10 mouse cellular contexts compared by ENCODE assay signal in the genomic region with DNA sequence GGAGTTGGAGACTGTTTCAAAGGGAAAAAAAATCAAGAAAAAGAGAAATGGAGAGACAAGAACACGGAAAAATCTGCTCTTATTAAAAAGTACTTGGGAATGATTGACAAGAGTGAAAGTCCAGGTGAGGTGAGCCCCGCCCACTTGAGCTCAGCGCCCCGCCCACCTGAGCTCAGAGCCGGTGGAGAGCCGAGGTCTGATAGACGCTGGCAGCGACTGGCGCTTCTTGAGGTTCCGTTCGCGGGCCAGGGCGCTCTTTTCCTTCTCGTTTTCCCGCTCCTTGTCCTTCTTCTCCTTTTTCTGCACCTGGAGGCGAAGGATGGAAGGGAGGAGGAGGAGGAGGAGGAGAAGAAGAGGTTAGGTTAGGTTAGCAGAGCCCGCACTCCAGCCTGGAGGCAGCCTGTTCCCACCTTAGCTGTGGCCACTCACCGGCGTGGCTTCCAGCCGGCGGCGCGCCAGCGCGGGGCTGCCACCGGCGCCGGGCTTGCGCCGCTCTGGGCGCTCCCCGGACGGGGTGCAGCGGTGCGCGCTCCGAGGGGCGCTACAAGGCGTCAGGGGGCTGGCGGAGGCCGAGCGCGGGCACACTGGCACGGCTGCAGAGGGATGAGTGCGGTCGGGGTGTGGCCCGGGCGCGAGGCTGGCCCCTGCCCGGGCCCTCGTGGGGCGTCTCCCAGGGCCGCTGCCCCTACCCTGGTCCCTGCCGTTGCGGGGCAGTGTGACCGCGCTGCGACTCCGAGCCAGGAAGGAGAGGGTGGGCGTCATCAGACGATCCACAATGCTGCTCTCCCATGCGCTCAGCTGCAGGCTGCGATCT. TPM values are rescaled to one million over a fixed set of nuclear protein-coding genes. Genes with fewer than 3 reads are reported as not detected.
DNase-seq lines count a peak whose midpoint lies in the region; ATAC-seq and TF ChIP-seq lines count a peak whose summit lies in the region.
"Had no signal": no experiment of that assay in that cellular context is flagged by ENCODE, and none has a peak within 500 bp of the region (broad histone marks: within the 10 kb centered on the region; RNA-seq: fewer than 3 reads in every experiment).

No protein-coding gene starts in this region.

- peak; percentile 57; the same call in 1 of the 2 replicates for TF ChIP-seq POLR2A in lung, adult 2 months (IDR thresholded peaks at IDR 0.05; ENCODE audit: borderline replicate concordance, extremely low read depth, low read depth, low read length)

- intact Hi-C loops in left cerebral cortex, postnatal 10 days (cut with DNase I) = no loop called here

- H3K4me1 ChIP-seq in forebrain, embryonic 12.5 days = peaks cover 10% of the 10 kb centered on the region; the same call in 1 of the 2 replicates
- no peaks in the 10 kb centered on the region for H3K4me1 ChIP-seq in forebrain, postnatal 0 days (ENCODE audit: insufficient read depth)
- H3K4me1 ChIP-seq in E14TG2a.4 (replicated peaks; ENCODE audit: low read depth, low read length) = peaks cover 78% of the 10 kb centered on the region
- H3K4me1 ChIP-seq in intestine, embryonic 15.5 days (replicated peaks) = peaks cover 8% of the 10 kb centered on the region
- H3K4me1 ChIP-seq in lung, adult 2 months (ENCODE audit: control insufficient read depth, insufficient read depth, low read length) = peaks cover 18% of the 10 kb centered on the region

- DNase-seq in forebrain, postnatal 0 days = no peak
- peak; percentile 72 for DNase-seq in lung, adult 2 months
- DNase-seq in c-Kit-positive CD71-positive TER-119-positive erythroid progenitor cells, embryonic 14.5 days (ENCODE audit: low spot score) = no peak
- no peak for DNase-seq in ovary, adult 18-20 months (ENCODE audit: low spot score)
- DNase-seq in left cerebral cortex, postnatal 10 days (ENCODE audit: extremely low spot score in 1 of 2, low spot score in 2 of 2) = no peak

- WGBS in forebrain, embryonic 12.5 days = 49% methylated on average over 63 of the region's 63 CpGs
- 55% methylated on average over 62 of the region's 63 CpGs for WGBS in forebrain, postnatal 0 days
- 45% methylated on average over 53 of the region's 63 CpGs for WGBS in intestine, embryonic 15.5 days
- 62% methylated on average over 63 of the region's 63 CpGs for WGBS in lung, adult 2 months

- peaks cover 98% of the 10 kb centered on the region for H3K36me3 ChIP-seq in forebrain, embryonic 12.5 days (replicated peaks)
- peaks cover 94% of the 10 kb centered on the region for H3K36me3 ChIP-seq in forebrain, postnatal 0 days (ENCODE audit: insufficient read depth)
- H3K36me3 ChIP-seq in E14TG2a.4 (ENCODE audit: insufficient read depth, low read length) = peaks cover 73% of the 10 kb centered on the region
- peaks cover 60% of the 10 kb centered on the region for H3K36me3 ChIP-seq in intestine, embryonic 15.5 days

- no peak for TF ChIP-seq CTCF in forebrain, postnatal 0 days (IDR thresholded peaks at IDR 0.05; ENCODE audit: low read depth)
- no peak for TF ChIP-seq CTCF in E14TG2a.4 (conservative IDR thresholded peaks at IDR 0.05; ENCODE audit: low read length)
- TF ChIP-seq CTCF in lung, adult 2 months (IDR thresholded peaks at IDR 0.05; ENCODE audit: insufficient read depth, low read length) = no peak

- no peak overlapping the region for H3K9ac ChIP-seq in forebrain, embryonic 12.5 days
- H3K9ac ChIP-seq in forebrain, postnatal 0 days = no peak overlapping the region
- peak overlapping the region; percentile 13 for H3K9ac ChIP-seq in intestine, embryonic 15.5 days

- no peak overlapping the region for H3K27ac ChIP-seq in forebrain, embryonic 12.5 days
- no peak overlapping the region for H3K27ac ChIP-seq in forebrain, postnatal 0 days (ENCODE audit: low read depth, low read length)
- no peak overlapping the region for H3K27ac ChIP-seq in intestine, embryonic 15.5 days

- ATAC-seq in forebrain, embryonic 12.5 days (ENCODE audit: low FRiP score) = 0 out of 2 replicates have a peak, but pooled peaks have one; percentile 20
- ATAC-seq in forebrain, postnatal 0 days = no peak
- ATAC-seq in intestine, embryonic 15.5 days = peak; percentile 80

- no peaks in the 10 kb centered on the region for H3K9me3 ChIP-seq in forebrain, embryonic 12.5 days
- H3K9me3 ChIP-seq in forebrain, postnatal 0 days (ENCODE audit: low read length) = no peaks in the 10 kb centered on the region
- H3K9me3 ChIP-seq in E14TG2a.4 (ENCODE audit: low read length) = no peaks in the 10 kb centered on the region
- no peaks in the 10 kb centered on the region for H3K9me3 ChIP-seq in intestine, embryonic 15.5 days
- H3K9me3 ChIP-seq: megakaryocyte, embryonic 14.5 days had no signal

- H3K4me2 ChIP-seq in forebrain, embryonic 12.5 days = no peak overlapping the region
- H3K4me2 ChIP-seq in forebrain, postnatal 0 days (ENCODE audit: low read depth) = no peak overlapping the region
- peak overlapping the region; percentile 69 for H3K4me2 ChIP-seq in intestine, embryonic 15.5 days (replicated peaks)

- no peaks in the 10 kb centered on the region for H3K27me3 ChIP-seq in forebrain, embryonic 12.5 days
- H3K27me3 ChIP-seq in forebrain, postnatal 0 days (ENCODE audit: insufficient read depth, low read length) = no peaks in the 10 kb centered on the region
- peaks cover 47% of the 10 kb centered on the region for H3K27me3 ChIP-seq in E14TG2a.4 (ENCODE audit: insufficient read depth, low read length)
- H3K27me3 ChIP-seq in intestine, embryonic 15.5 days (replicated peaks) = no peaks in the 10 kb centered on the region
- H3K27me3 ChIP-seq: megakaryocyte, embryonic 14.5 days had no signal

- no peak overlapping the region for H3K4me3 ChIP-seq in forebrain, embryonic 12.5 days (replicated peaks)
- H3K4me3 ChIP-seq in forebrain, postnatal 0 days (ENCODE audit: low read depth, low read length) = no peak overlapping the region
- H3K4me3 ChIP-seq in E14TG2a.4 (replicated peaks; ENCODE audit: low read length) = peak overlapping the region; percentile 80
- H3K4me3 ChIP-seq in intestine, embryonic 15.5 days (replicated peaks) = peak overlapping the region; percentile 31
- peak overlapping the region; percentile 39 for H3K4me3 ChIP-seq in lung, adult 2 months (replicated peaks; ENCODE audit: extremely low read depth, low read depth, low read length)
- H3K4me3 ChIP-seq: megakaryocyte, embryonic 14.5 days had no signal

RNA-seq across cellular contexts. Expression of a gene that starts 19.5 kb away (rescaled TPM):
- 104 and 105 TPM in 2 replicates for polyA plus RNA-seq in forebrain, embryonic 12.5 days (2016; fragmentation: Nextera tagmentation; extraction: Ambion mirVana)
- 105 and 115 TPM in 2 replicates for total RNA-seq in forebrain, postnatal 0 days (2014; rRNA removed)
- polyA plus RNA-seq in forebrain, postnatal 0 days (2015; fragmentation: Nextera tagmentation; extraction: Ambion mirVana) = 63.6 and 71.1 TPM in 2 replicates
- 26.7 and 27.6 TPM in 2 replicates for polyA plus RNA-seq in intestine, embryonic 15.5 days (2015; fragmentation: Nextera tagmentation; extraction: Ambion mirVana)
- 153 and 194 TPM in 2 replicates for polyA plus RNA-seq in lung, adult 2 months (2012; rRNA removed)
- total RNA-seq in left cerebral cortex, postnatal 10 days (2021) = 100 to 1,000 TPM; 218 to 226 TPM

RNA-seq across cellular contexts. Expression of a gene that starts 25.5 kb away (rescaled TPM):
- polyA plus RNA-seq in forebrain, embryonic 12.5 days (2016; fragmentation: Nextera tagmentation; extraction: Ambion mirVana) = 104 and 108 TPM in 2 replicates
- total RNA-seq in forebrain, postnatal 0 days (2014; rRNA removed) = 143 TPM in 2 replicates
- polyA plus RNA-seq in forebrain, postnatal 0 days (2015; fragmentation: Nextera tagmentation; extraction: Ambion mirVana) = 199 and 202 TPM in 2 replicates
- polyA plus RNA-seq in intestine, embryonic 15.5 days (2015; fragmentation: Nextera tagmentation; extraction: Ambion mirVana) = 94.2 and 99.7 TPM in 2 replicates
- 31.7 and 51.1 TPM in 2 replicates for polyA plus RNA-seq in lung, adult 2 months (2012; rRNA removed)
- 10 to 100 TPM; 89.7 to 99.2 TPM for total RNA-seq in left cerebral cortex, postnatal 10 days (2021)

RNA-seq across cellular contexts. Expression of a gene that starts 34.1 kb away (rescaled TPM):
- polyA plus RNA-seq in forebrain, embryonic 12.5 days (2016; fragmentation: Nextera tagmentation; extraction: Ambion mirVana) = 284 and 305 TPM in 2 replicates
- 113 and 165 TPM in 2 replicates for total RNA-seq in forebrain, postnatal 0 days (2014; rRNA removed)
- polyA plus RNA-seq in forebrain, postnatal 0 days (2015; fragmentation: Nextera tagmentation; extraction: Ambion mirVana) = 92.4 and 111 TPM in 2 replicates
- 172 and 202 TPM in 2 replicates for polyA plus RNA-seq in intestine, embryonic 15.5 days (2015; fragmentation: Nextera tagmentation; extraction: Ambion mirVana)
- polyA plus RNA-seq in lung, adult 2 months (2012; rRNA removed) = 40.0 and 62.8 TPM in 2 replicates
- 100 to 1,000 TPM; 131 to 139 TPM for total RNA-seq in left cerebral cortex, postnatal 10 days (2021)

RNA-seq across cellular contexts. Expression of a gene that starts 49.9 kb away (rescaled TPM):
- polyA plus RNA-seq in forebrain, embryonic 12.5 days (2016; fragmentation: Nextera tagmentation; extraction: Ambion mirVana) = 16.0 and 22.6 TPM in 2 replicates
- 6.5 and 11.6 TPM in 2 replicates for total RNA-seq in forebrain, postnatal 0 days (2014; rRNA removed)
- polyA plus RNA-seq in forebrain, postnatal 0 days (2015; fragmentation: Nextera tagmentation; extraction: Ambion mirVana) = 2.5 and 3.0 TPM in 2 replicates
- polyA plus RNA-seq in intestine, embryonic 15.5 days (2015; fragmentation: Nextera tagmentation; extraction: Ambion mirVana) = 7.1 and 8.2 TPM in 2 replicates
- polyA plus RNA-seq in lung, adult 2 months (2012; rRNA removed) = 3.5 and 4.4 TPM in 2 replicates
- total RNA-seq in left cerebral cortex, postnatal 10 days (2021) = 1 to 10 TPM in 1 of 2 experiments, under 1 TPM in 1; 0.92 to 1.0 TPM
- total RNA-seq: granulocyte monocyte progenitor cell, adult 5-6 weeks had no signal

Comparison
In these comparisons a context has a peak if more than half of its experiments do, and no peak if none do; other contexts are left out.
1. H3K4me3 ChIP-seq: peak in E14TG2a.4 (single experiment), intestine, embryonic 15.5 days (single experiment) and lung, adult 2 months (single experiment); none in forebrain, embryonic 12.5 days (single experiment) and forebrain, postnatal 0 days (single experiment).